Mouse (Mus musculus): ENCODE measurements around the gene Rdh16f2. TPM values are rescaled to one million over a fixed set of nuclear protein-coding genes. Genes with fewer than 3 reads are reported as not detected.

Rdh16f2 gene
- total RNA-seq, 2 experiments from 2014 or later: not detected

Other genes starting within 250 kb of the Rdh16f2 start
- gene Lrp1, start 245.3 kb upstream of the Rdh16f2 start, total RNA-seq (2021): 100 to 1,000 TPM in 1 of 2 experiments, 10 to 100 TPM in 1; 73.8 to 101 TPM
- gene Stat6, start 223.5 kb upstream of the Rdh16f2 start, total RNA-seq (2021): 10 to 100 TPM; 16.1 to 16.6 TPM
- 1 to 10 TPM; 2.3 to 2.7 TPM for gene Nemp1, start 199.6 kb upstream of the Rdh16f2 start, total RNA-seq (2021)
- gene Nab2, start 197.9 kb upstream of the Rdh16f2 start, total RNA-seq (2021): 1 to 10 TPM; 4.9 to 5.5 TPM
- gene Myo1a, start 161.3 kb upstream of the Rdh16f2 start, total RNA-seq (2021): under 1 TPM; 0.18 to 0.53 TPM
- not detected for gene Tac2, start 142.0 kb upstream of the Rdh16f2 start, total RNA-seq (2021)
- 1 to 10 TPM; 4.7 to 4.9 TPM for gene Zbtb39, start 126.9 kb upstream of the Rdh16f2 start, total RNA-seq (2021)
- under 1 TPM; 0.47 to 0.80 TPM for gene Gpr182, start 114.7 kb upstream of the Rdh16f2 start, total RNA-seq (2021)
- under 1 TPM in 1 of 2 experiments, not detected in 1; 0.16 TPM for gene Rdh1, start 106.8 kb upstream of the Rdh16f2 start, total RNA-seq (2021)
- gene Rdh16f1, start 106.7 kb upstream of the Rdh16f2 start, total RNA-seq (2021): under 1 TPM; 0.24 to 0.51 TPM
- gene Rdh9, start 90.1 kb upstream of the Rdh16f2 start, total RNA-seq (2021): under 1 TPM in 1 of 2 experiments, not detected in 1; 0.24 TPM
- gene Rdh16, start 65.3 kb upstream of the Rdh16f2 start, total RNA-seq (2021): not detected
- gene Rdh19, start 16.5 kb upstream of the Rdh16f2 start, total RNA-seq (2021): not detected
- gene Rdh7, start 22.3 kb downstream of the Rdh16f2 start, total RNA-seq (2021): not detected
- not detected for gene Sdr9c7, start 32.0 kb downstream of the Rdh16f2 start, total RNA-seq (2021)
- not detected for gene Hsd17b6, start 141.1 kb downstream of the Rdh16f2 start, total RNA-seq (2021)
- 1 to 10 TPM; 2.1 to 2.7 TPM for gene Prim1, start 148.7 kb downstream of the Rdh16f2 start, total RNA-seq (2021)
- gene Naca, start 169.1 kb downstream of the Rdh16f2 start, total RNA-seq (2021): 100 to 1,000 TPM; 402 to 437 TPM
- gene Ptges3, start 192.5 kb downstream of the Rdh16f2 start, total RNA-seq (2021): 10 to 100 TPM; 54.4 to 60.8 TPM
- gene Atp5b, start 216.8 kb downstream of the Rdh16f2 start, total RNA-seq (2021): 1,000 to 10,000 TPM; 3,648 to 4,448 TPM
- gene Baz2a, start 225.1 kb downstream of the Rdh16f2 start, total RNA-seq (2021): 10 to 100 TPM; 15.2 to 15.6 TPM